Mouse (Mus musculus) regulatory T cell (primary cell): Measurements from ENCODE around the gene Ilvbl.

Experiments used
- in situ Hi-C: fragments of 300-600 bp; cut with MboI, MseI; formaldehyde crosslinking; loops from one replicate; pipeline ENCODE4 v1.15.1; 2025; ENCODE audit warnings: high pct_unique_total_duplicates

Gene Ilvbl

GRCm38 (mm10) chr10:78574250-78575104 is at the start of gene Ilvbl:
Gene Ilvbl, plus strand, starts transcription at chr10:78574346.
- in situ Hi-C loops = loop anchor here (10.0 to 25.0 kb wide), 3 partner anchors 150 to 1488 kb away; partner anchors contain the start of genes Cdc34, Cstb and Gzmm

DNA sequence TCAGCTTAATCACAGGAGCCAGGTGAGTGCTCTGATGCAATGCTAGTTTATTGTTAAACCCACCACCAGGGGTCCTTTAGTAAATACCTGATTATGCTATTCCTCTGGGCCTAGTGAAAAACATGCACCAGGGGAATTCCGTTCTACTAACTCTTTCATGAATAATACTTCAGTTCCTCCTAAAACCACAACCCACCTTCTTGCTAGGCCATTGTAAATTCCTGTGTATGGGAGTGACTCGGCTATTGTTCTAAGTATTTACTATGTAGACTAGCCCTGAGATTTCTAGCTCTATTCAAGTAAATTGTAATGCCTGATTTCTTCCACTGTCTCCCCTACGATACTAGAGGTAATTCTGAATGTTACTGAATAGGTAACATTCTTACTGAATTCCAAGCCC is 49.1 kb upstream of the Ilvbl start:
- in situ Hi-C loops = loop anchor here (5.0 kb wide), 1 partner anchor 72 kb away; no protein-coding TSS in a partner anchor

- in situ Hi-C loops = loop anchor here (5.0 kb wide), 1 partner anchor 72 kb away; no protein-coding TSS in a partner anchor
These were observed 48.6 kb upstream of the Ilvbl start for GRCm38 (mm10) chr10:78525511-78525910.

DNA sequence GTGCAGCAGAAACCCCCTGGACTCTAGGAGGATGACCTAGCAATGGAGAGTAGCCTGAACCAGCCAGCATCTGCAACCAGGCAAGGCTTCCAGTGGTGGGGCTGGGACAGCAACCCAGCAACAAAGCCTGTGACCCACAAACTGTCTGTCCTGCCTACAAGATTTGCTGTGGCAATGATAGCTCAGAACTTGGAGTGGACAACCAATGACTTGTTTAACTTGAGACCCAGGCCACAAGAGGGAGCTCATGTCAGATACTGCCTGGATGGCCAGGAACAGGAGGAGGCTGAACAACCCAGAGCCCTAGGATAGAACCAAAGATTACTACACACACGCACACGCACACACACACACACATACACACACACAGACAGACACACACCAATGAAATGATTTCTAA is 33.2 kb upstream of the Ilvbl start:
- in situ Hi-C loops = no loop called here

DNA sequence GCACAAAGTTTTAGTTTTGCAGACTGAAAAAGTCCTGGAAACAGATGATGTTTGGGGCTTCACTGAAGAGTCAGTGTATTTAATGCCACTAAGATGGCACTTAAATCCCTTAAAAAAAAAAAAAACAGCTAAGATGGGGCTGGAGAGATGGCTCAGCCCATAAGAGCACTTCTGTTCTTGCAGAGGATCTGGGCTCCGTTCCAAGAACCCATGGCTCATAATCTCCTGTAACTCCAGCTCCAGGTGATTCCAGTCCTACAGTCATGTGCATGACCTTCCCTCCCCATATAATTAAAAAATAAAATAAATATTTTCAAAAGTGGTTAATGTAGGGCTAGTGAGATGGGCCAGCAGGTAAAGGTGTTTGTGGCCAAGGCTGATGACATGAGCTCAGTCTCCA is 9.1 kb upstream of the Ilvbl start:
- in situ Hi-C loops = no loop called here

DNA sequence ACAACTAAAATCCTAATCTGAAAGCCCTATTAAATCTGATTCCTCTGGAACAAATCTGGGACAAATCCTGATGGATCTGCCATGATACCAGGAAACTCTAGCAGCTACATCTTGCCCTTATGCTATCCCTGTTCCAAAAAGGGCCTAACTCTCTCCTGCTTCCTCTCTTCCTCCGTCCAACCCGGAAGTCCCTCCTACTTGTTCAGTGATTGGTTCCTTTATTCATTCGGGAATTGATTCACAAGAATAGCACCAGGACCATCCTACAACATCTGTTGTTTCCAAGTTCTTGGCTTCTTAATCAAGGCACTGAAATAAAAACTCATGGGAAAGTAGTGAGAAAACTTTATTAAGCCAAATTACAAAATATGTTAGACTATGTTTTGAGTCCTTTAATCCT is 5.0 kb upstream of the Ilvbl start:
- in situ Hi-C loops = no loop called here

- in situ Hi-C loops = loop anchor here (10.0 kb wide), 2 partner anchors 145 to 1115 kb away; partner anchors contain the start of genes Cdc34, Cstb and Gzmm
These were observed 4.5 kb upstream of the Ilvbl start for GRCm38 (mm10) chr10:78569686-78570085.

- in situ Hi-C loops = loop anchor here (10.0 kb wide), 2 partner anchors 146 to 1114 kb away; partner anchors contain the start of genes Cdc34, Cstb and Gzmm
These were observed 3.7 kb upstream of the Ilvbl start for GRCm38 (mm10) chr10:78570416-78570815.

GRCm38 (mm10) chr10:78570897-78571296 is 3.2 kb upstream of the Ilvbl start:
- in situ Hi-C loops = loop anchor here (10.0 kb wide), 2 partner anchors 146 to 1114 kb away; partner anchors contain the start of genes Cdc34, Cstb and Gzmm

DNA sequence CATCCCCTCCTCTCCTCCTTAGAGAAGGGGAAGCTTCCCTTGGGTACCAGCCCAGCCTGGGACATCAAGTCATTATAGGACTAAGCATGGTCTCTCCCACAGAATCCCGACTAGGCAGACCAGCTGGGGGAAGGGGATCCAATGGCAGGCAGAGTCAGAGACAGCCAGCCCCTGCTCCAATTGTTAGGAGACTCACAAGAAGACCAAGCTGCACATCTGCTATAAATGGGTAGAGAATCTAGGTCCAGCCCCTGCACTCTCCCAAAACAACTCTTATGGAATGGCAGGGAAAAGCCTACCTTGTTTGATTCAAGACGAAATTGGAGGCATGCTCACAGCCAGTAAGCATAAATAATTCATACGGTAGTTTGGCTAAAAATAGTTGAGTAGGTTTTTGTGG is 920 bp upstream of the Ilvbl start:
- in situ Hi-C loops = loop anchor here (10.0 kb wide), 2 partner anchors 148 to 1112 kb away; partner anchors contain the start of genes Cdc34, Cstb and Gzmm

- in situ Hi-C loops = loop anchor here (10.0 to 25.0 kb wide), 3 partner anchors 150 to 1487 kb away; partner anchors contain the start of genes Cdc34, Cstb and Gzmm
These were observed 1.0 kb downstream of the Ilvbl start for GRCm38 (mm10) chr10:78575105-78575632.

DNA sequence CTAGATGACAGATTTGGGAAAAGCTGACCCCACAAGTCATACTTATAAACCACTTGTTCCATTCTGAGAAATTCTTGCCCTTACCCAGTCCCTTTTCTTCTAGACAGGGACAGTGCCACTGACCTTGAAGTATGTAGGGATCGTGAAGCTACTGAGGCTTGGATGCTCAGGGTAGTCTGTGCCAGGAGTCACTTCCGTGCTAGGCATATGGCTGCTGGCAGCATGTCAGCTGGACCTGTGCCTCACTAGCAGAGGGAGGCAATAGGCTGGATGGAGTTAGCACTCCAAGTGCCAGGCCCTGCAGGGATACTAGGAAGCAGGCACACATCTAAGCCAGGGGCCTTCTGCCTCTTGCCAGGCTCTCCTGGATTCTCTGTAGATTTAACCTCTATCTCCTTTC is 1.5 kb downstream of the Ilvbl start:
- in situ Hi-C loops = loop anchor here (10.0 to 25.0 kb wide), 3 partner anchors 151 to 1487 kb away; partner anchors contain the start of genes Cdc34, Cstb and Gzmm

DNA sequence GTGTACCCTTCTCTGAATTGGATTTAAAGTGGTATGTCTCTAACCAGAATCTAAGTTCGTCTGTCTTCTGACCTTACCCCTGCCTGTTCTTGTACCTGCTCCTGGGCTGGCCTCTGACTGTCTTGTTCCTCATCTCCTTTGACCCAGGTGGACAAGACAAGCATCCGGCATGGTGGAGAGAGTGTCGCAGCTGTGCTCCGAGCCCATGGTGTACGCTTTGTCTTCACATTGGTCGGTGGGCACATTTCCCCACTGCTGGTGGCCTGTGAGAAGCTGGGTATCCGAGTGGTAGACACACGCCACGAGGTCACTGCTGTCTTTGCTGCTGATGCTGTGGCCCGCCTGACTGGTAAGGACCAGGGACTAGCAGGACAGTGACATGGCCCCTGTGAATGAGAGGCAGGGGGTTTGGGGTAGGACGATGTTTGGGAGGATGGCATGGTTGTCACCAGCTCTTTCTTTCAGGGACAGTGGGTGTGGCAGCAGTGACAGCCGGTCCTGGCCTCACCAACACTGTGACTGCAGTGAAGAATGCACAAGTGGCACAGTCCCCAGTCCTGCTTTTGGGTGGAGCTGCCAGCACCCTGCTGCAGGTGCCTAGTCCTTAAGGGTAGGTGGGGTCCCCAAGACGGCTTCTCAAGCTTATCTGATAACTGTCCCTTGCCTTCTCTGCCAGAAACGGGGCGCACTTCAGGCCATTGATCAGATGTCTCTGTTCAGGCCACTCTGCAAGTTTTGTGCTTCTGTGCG is 2.5 kb downstream of the Ilvbl start:
- in situ Hi-C loops = loop anchor here (10.0 to 25.0 kb wide), 3 partner anchors 152 to 1486 kb away; partner anchors contain the start of genes Cdc34, Cstb and Gzmm

- in situ Hi-C loops = loop anchor here (10.0 to 25.0 kb wide), 3 partner anchors 153 to 1484 kb away; partner anchors contain the start of genes Cdc34, Cstb and Gzmm
These were observed 4.1 kb downstream of the Ilvbl start for GRCm38 (mm10) chr10:78578204-78578603.

GRCm38 (mm10) chr10:78581121-78581520 is 7.0 kb downstream of the Ilvbl start:
- in situ Hi-C loops = loop anchor here (25.0 kb wide), 1 partner anchor 1481 kb away; no protein-coding TSS in a partner anchor

DNA sequence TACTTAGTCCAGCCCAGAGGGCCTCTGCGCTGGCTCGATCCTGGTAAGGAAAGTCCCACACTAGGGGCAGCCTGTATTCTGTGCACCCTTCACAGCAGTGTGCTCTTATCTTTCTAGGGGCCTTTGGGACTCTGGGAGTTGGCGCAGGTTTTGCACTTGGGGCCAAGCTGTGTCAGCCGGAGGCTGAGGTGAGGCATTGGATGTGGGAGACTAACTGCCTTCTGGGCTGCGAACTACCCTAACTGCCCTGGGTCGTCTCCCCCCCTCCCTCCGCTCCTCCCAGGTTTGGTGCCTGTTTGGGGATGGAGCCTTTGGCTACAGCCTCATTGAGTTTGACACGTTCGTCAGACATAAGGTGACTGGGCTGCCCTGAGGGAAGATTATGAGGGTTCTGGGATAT is 9.2 kb downstream of the Ilvbl start:
- in situ Hi-C loops = loop anchor here (25.0 kb wide), 1 partner anchor 1479 kb away; no protein-coding TSS in a partner anchor

DNA sequence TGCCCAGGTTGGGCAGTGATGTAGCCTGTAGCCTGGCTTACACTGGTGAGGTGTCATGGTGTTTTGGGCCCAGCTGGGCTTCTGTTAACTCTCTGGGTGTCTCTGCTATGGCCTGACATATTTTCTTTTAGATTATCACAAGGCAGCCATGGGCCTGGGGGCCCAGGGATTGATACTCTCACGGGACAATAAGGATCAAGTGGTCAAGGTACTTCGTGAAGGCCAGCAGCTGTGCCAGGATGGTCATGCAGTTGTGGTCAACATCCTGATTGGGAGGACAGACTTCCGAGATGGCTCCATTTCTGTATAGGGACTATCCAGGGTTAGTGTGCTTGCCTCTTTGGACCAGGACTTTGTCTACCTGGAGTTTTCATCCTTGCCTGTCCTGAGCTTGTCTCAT is 9.8 kb downstream of the Ilvbl start:
- in situ Hi-C loops = loop anchor here (25.0 kb wide), 1 partner anchor 1478 kb away; no protein-coding TSS in a partner anchor

GRCm38 (mm10) chr10:78584996-78585395 is 10.8 kb downstream of the Ilvbl start:
- in situ Hi-C loops = loop anchor here (25.0 kb wide), 1 partner anchor 1477 kb away; no protein-coding TSS in a partner anchor

GRCm38 (mm10) chr10:78585606-78586005 is 11.5 kb downstream of the Ilvbl start:
- in situ Hi-C loops = loop anchor here (25.0 kb wide), 1 partner anchor 1477 kb away; no protein-coding TSS in a partner anchor

DNA sequence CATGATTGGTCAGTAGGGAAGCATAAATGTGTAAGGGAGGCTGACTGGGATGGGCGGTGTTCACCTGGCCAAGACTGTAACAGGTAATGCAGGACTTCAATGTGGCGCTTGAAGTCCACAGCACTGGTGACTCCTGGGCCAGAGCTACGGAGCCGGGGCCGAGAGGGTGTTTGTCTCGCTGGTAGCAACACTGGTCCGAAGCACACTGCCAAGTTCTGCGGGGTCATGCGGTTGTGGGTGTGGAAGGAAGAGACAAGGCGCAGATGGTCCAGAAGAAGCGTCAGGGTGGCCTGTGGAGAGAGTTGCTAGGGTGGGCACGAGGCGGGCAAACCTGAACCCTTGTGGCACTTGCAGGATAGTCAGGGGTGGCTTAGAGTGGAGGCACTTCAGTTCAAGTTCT is 11.9 kb downstream of the Ilvbl start:
- in situ Hi-C loops = loop anchor here (25.0 kb wide), 1 partner anchor 1476 kb away; no protein-coding TSS in a partner anchor

DNA sequence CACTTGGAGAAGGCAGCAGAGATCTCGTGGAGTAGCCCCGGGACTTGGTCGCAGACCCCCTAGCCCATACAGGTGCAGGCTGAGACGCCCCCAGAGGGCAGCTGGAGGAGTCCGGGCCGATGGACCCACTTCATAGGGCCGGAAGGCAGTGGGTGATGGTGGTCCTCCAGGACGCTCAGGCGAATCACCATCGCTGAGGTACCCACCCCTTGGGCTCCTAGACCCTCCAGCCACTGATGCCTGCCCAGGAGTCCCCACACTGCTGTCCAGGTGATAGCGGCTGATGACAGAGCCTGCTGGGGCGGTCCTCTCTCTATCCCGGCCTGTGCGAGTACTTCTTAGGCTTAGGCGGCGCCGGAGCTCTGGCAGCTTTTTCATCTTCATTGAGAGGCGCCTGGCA is 15.1 kb downstream of the Ilvbl start:
- in situ Hi-C loops = loop anchor here (25.0 kb wide), 1 partner anchor 1473 kb away; no protein-coding TSS in a partner anchor
